Mouse (Mus musculus): ENCODE measurements around the gene 4931428L18Rik.
"Not testable (repeated sequence)": the region's sequence is repeated elsewhere in the genome, so short reads cannot be mapped to it uniquely, and the experiment has no call there.

Gene 4931428L18Rik

GRCm38 (mm10) chr1:31058861-31059351 lies 163.6 kb downstream of the 4931428L18Rik start:
- in situ Hi-C loops (cut with MboI, MseI) = no loop called here

DNA sequence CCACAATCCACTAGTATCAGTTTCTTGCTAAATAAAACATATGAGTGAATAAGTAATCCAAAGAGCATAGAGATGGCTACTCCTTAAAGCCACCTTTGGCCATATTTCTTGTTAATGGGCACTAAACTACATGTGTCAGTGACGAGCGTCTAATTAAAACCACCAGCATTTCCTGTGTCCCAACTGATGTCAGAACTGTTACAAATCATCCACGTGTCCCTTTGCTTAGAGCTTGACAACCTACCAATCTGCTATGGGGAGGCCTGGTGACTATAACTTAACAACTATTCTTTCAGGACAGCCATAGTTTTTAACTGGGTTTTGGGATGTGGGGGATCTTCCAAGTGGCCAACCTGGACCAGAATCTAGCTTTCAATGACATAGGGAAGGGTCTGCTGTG lies 164.3 kb downstream of the 4931428L18Rik start:
- in situ Hi-C loops (cut with MboI, MseI) = no loop called here

- in situ Hi-C loops (cut with MboI, MseI) = no loop called here
Observed at GRCm38 (mm10) chr1:31051370-31051921, 171.0 kb downstream of the 4931428L18Rik start.

- in situ Hi-C loops (cut with MboI, MseI) = no loop called here
Observed at GRCm38 (mm10) chr1:31049954-31050652, 172.4 kb downstream of the 4931428L18Rik start.

- in situ Hi-C loops (cut with MboI, MseI) = no loop called here
Observed at GRCm38 (mm10) chr1:31043208-31043607, 179.3 kb downstream of the 4931428L18Rik start.

DNA sequence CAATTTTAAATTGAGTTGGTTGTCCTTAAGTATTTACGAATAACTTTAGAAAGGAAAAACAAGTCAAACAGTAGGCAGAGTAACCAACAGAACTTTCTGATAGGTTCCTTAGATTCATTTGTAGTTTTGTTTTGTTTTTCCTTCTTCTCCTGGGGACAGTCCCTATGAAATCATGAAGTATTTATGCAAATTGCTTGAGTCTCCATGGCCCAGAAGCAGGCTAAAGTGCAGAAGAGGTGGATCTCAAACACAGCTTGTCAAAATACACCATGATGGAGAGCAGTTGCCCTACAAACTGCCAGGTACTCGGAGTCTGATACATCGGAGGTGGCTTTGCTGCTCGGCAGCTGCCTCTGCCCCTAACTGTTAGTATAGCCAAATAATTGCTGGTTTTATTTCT lies 179.7 kb downstream of the 4931428L18Rik start:
- in situ Hi-C loops (cut with MboI, MseI) = no loop called here

- in situ Hi-C loops (cut with MboI, MseI) = no loop called here
Observed at GRCm38 (mm10) chr1:31033851-31034534, 188.5 kb downstream of the 4931428L18Rik start.

- in situ Hi-C loops (cut with MboI, MseI) = no loop called here
Observed at GRCm38 (mm10) chr1:31032351-31032750, 190.1 kb downstream of the 4931428L18Rik start.

DNA sequence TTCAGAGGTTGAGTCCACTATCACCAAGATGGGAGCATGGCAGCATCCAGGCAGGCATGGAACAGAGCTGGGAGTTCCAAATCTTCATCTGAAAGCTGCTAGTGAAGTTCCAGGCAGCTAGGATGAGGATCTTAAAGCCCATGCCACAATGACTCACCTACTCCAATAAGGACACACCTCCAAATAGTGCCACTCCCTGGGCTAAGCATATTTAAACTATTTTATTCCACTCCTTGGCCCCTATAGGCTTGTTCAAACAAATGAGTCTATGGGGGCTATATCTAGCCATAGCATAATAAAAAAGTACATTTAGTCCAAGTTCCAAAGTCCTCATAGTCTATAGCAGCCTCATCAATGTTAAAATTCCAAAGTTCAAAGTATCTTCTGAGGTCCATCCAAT lies 199.3 kb downstream of the 4931428L18Rik start:
- in situ Hi-C loops (cut with MboI, MseI) = no loop called here

GRCm38 (mm10) chr1:31019283-31019682 lies 203.2 kb downstream of the 4931428L18Rik start:
- in situ Hi-C loops (cut with MboI, MseI) = no loop called here

DNA sequence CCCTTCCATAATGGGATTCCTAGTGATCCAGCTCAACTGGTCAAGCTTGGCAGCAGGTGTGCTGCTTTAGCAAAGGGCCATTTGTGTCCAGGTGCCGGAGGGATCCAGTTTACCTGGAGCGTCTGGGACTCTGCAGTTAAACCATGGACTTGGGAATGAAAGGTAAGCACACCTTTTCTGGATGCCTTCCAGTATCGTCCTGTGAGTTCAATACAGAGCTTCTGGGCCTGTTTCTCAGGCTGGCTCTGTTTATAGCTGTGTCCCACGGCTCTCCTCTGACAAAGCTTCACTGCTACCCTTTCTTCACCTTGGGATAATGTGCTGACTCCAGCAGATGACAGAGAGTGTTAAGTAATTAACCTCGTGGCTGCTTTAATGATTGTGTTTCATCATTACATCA lies 205.1 kb downstream of the 4931428L18Rik start:
- in situ Hi-C loops (cut with MboI, MseI) = no loop called here

DNA sequence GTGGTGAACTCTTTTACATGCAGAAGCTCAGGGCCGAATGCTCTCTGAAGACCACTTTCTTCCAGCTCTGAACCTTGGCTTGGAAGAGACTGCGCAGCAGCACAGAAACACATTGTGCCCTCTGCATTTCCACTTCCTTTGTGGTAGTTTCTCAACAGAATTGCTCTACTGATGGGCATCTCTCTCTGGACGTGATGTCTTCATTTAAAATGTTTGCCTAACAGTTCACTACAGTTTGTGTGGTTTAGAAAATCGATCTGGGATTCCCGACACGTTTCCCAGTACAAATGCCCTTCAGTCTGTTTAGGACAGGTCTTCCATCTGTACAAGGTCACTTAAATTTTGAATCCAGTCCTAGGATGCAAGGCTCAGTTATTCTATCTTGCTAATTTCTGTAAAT lies 206.4 kb downstream of the 4931428L18Rik start:
- in situ Hi-C loops (cut with MboI, MseI) = no loop called here

- in situ Hi-C loops (cut with MboI, MseI) = no loop called here
Observed at GRCm38 (mm10) chr1:31015261-31015660, 207.2 kb downstream of the 4931428L18Rik start.

GRCm38 (mm10) chr1:30977868-30978267 lies 244.6 kb downstream of the 4931428L18Rik start, which contains the start of gene AC153137.1:
Gene AC153137.1, minus strand, starts transcription at chr1:30977968.
- in situ Hi-C loops (cut with MboI, MseI) = not testable (repeated sequence)

- in situ Hi-C loops (cut with MboI, MseI) = not testable (repeated sequence)
Observed at GRCm38 (mm10) chr1:30977239-30977638, 245.2 kb downstream of the 4931428L18Rik start.

- in situ Hi-C loops (cut with MboI, MseI) = loop anchor here (10.0 kb wide), 1 partner anchor 77 kb away; the partner anchor contains the start of gene Phf3
Observed at GRCm38 (mm10) chr1:30951795-30952194, 270.7 kb downstream of the 4931428L18Rik start.

DNA sequence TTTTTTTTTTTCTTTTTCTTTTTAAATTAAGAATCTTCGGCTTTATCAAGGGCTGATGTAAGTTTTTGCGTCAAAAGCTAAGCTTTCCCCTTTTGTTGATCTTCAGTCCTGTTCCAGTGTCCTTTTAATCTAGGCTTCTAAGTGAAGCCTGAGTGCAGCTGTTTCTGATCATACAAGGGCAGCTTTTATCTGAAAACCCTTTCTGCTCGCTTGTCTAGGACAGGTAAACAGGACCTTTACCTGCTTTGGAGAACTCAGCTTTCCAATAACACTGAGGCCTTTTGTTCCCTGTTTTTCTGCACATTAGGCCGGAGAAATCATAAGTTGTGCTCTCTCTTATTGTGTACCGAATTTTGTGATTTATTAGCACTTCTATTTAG lies 272.0 kb downstream of the 4931428L18Rik start:
- in situ Hi-C loops (cut with MboI, MseI) = loop anchor here (10.0 kb wide), 1 partner anchor 76 kb away; the partner anchor contains the start of gene Phf3

DNA sequence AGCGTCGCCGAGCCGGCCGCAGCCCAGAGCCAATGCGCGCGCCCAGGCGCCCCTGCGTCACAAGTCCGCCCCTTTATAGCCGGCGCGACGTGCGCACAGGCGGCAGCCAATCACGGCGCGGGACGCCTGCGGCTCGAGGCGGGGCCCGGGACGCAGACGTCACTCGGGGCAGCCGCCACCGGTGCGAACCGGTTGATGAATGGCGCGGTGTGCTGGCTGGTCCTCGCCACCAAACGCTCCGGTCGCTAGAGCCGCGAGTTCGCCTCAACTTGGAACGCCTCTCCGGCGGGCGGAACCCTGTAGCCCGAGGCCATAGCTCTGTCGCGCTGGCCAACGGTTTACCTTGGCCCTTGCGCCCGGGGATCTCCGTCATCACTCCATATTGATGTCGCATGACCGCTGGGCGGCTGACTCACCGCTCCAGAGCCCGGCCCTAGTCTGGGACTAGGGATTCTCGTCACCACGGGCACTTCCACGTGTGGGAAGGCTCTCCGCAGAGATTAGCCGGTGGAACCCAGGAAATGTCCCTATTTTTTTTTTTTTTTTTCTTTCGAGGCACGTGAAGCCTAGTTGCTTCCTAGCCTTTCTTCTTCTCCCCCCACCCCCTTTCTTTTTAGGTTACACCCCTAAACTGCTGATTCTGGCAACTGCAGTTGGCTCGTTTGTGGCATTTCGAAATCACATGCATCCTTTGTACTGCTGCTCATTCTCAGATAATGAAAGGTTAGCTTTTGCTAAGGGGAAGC lies 272.6 kb downstream of the 4931428L18Rik start:
- in situ Hi-C loops (cut with MboI, MseI) = loop anchor here (10.0 kb wide), 1 partner anchor 75 kb away; the partner anchor contains the start of gene Phf3

DNA sequence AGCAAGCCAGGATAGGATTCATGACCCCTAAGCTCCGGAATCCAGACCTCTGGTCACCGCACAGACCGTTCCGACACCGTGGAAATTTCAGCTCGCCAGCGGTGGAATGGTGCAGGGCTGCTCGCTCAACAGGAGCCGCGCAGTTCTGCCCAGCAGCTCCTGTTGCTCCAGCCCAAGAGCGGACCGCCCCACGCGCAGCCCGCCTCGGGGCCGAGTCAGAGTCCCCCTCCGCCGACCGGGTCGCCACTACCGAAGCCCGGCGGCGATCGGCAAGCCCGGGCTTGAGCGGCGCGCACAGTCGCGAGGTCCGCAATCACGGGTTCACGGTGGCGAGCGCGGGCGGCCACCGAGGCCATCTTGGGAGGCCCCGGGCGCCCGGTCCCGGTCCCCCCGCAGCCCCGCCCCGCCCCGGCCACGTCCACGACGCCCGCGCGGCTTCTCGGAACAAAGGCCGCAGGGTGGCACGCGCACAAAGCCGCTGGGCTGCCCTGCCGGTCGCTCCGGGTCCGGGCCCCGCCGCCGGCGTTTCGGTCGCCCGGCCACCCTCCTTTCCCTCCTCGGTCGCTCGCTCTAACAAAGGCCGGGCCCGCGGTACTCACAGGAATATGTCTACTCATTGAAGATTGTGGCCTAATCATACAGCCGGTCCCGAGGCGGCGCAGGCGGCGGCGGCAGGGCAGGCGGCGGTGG lies 273.4 kb downstream of the 4931428L18Rik start:
- in situ Hi-C loops (cut with MboI, MseI) = no loop called here

- in situ Hi-C loops (cut with MboI, MseI) = no loop called here
Observed at GRCm38 (mm10) chr1:30948361-30948949, 274.0 kb downstream of the 4931428L18Rik start.
